17 mouse cellular contexts compared by ENCODE assay signal in genomic region chr11:94973313-94973712, GRCm38 (mm10). TPM values are rescaled to one million over a fixed set of nuclear protein-coding genes. Genes with fewer than 3 reads are reported as not detected.
A peak's percentile ranks its signal among the peaks of the same experiment; 100 is the strongest.
DNase-seq lines count a peak whose midpoint lies in the region; ATAC-seq lines count a peak whose summit lies in the region.
"Had no signal": no experiment of that assay in that cellular context is flagged by ENCODE, and none has a peak within 500 bp of the region (broad histone marks: within the 10 kb centered on the region; RNA-seq: fewer than 3 reads in every experiment).

No protein-coding gene starts in this region.

- no peak overlapping the region for H3K4me3 ChIP-seq in neural tube, embryonic 13.5 days
- H3K4me3 ChIP-seq in neural tube, embryonic 15.5 days (replicated peaks): no peak overlapping the region
- H3K4me3 ChIP-seq in heart, embryonic 16.5 days (ENCODE audit: low read length): peak overlapping the region; percentile 49

- no peak overlapping the region for H3K4me2 ChIP-seq in neural tube, embryonic 13.5 days
- no peak overlapping the region for H3K4me2 ChIP-seq in neural tube, embryonic 15.5 days
- peak overlapping the region; percentile 53 for H3K4me2 ChIP-seq in heart, embryonic 16.5 days (ENCODE audit: low read depth, low read length)

- no peak for ATAC-seq in neural tube, embryonic 13.5 days (ENCODE audit: low read depth)
- ATAC-seq in neural tube, embryonic 15.5 days (ENCODE audit: low FRiP score): no peak
- peak; percentile 71; the same call in 1 of the 2 replicates for ATAC-seq in heart, embryonic 16.5 days (replicated peaks; ENCODE audit: extremely low read depth, insufficient read depth, low FRiP score)
- ATAC-seq: forebrain, embryonic 16.5 days; intestine, postnatal 0 days had no signal

- no peaks in the 10 kb centered on the region for H3K36me3 ChIP-seq in neural tube, embryonic 13.5 days
- H3K36me3 ChIP-seq in neural tube, embryonic 15.5 days: no peaks in the 10 kb centered on the region
- H3K36me3 ChIP-seq in heart, embryonic 16.5 days (ENCODE audit: control insufficient read depth, insufficient read depth): no peaks in the 10 kb centered on the region

- H3K27ac ChIP-seq in neural tube, embryonic 13.5 days (replicated peaks): no peak overlapping the region
- no peak overlapping the region for H3K27ac ChIP-seq in neural tube, embryonic 15.5 days (replicated peaks)
- H3K27ac ChIP-seq in heart, embryonic 16.5 days (ENCODE audit: low read length): peak overlapping the region; percentile 82

- WGBS in neural tube, embryonic 13.5 days: 27% methylated on average over 4 of the region's 4 CpGs
- 35% methylated on average over 4 of the region's 4 CpGs for WGBS in neural tube, embryonic 15.5 days
- 32% methylated on average over 4 of the region's 4 CpGs for WGBS in heart, embryonic 16.5 days

- peaks cover 16% of the 10 kb centered on the region for H3K4me1 ChIP-seq in neural tube, embryonic 13.5 days (replicated peaks)
- H3K4me1 ChIP-seq in neural tube, embryonic 15.5 days: peaks cover 9% of the 10 kb centered on the region
- peaks cover 31% of the 10 kb centered on the region for H3K4me1 ChIP-seq in heart, embryonic 16.5 days (ENCODE audit: control insufficient read depth, insufficient read depth, low read length)

- no peaks in the 10 kb centered on the region; the same call in 1 of the 2 replicates for H3K27me3 ChIP-seq in neural tube, embryonic 13.5 days
- no peaks in the 10 kb centered on the region for H3K27me3 ChIP-seq in neural tube, embryonic 15.5 days (replicated peaks)
- no peaks in the 10 kb centered on the region for H3K27me3 ChIP-seq in heart, embryonic 16.5 days (ENCODE audit: control insufficient read depth, insufficient read depth, low read length)

- DNase-seq in embryo, embryonic 10.5 days (ENCODE audit: low spot score): peak; percentile 30
- DNase-seq in embryo, embryonic 11 days: no peak
- DNase-seq in skeletal muscle tissue, adult 2 months (ENCODE audit: low read depth, low spot score): peak; percentile 88
- no peak for DNase-seq in ovary, postnatal 14 days (ENCODE audit: low spot score)
- no peak for DNase-seq in right cerebral cortex, adult 18-20 months
- DNase-seq: adrenal gland, adult 8-10 months; kidney, postnatal 14 days; lung, adult 18-20 months; thymus, adult 18-20 months had no signal

- H3K9ac ChIP-seq in neural tube, embryonic 13.5 days: peak overlapping the region; percentile 3; the same call in 1 of the 2 replicates
- H3K9ac ChIP-seq in neural tube, embryonic 15.5 days (replicated peaks): no peak overlapping the region
- peak overlapping the region; percentile 73 for H3K9ac ChIP-seq in heart, embryonic 16.5 days (ENCODE audit: low read length)

- no peaks in the 10 kb centered on the region for H3K9me3 ChIP-seq in neural tube, embryonic 13.5 days
- H3K9me3 ChIP-seq in neural tube, embryonic 15.5 days (replicated peaks): no peaks in the 10 kb centered on the region
- no peaks in the 10 kb centered on the region for H3K9me3 ChIP-seq in heart, embryonic 16.5 days (replicated peaks; ENCODE audit: control insufficient read depth, low read length)

RNA-seq across cellular contexts. Expression of gene Sgca, which starts 2.8 kb away (rescaled TPM):
- 1.8 TPM in 1 of 2 replicates, not detected in the other for polyA plus RNA-seq in neural tube, embryonic 13.5 days (2015; fragmentation: Nextera tagmentation; extraction: Ambion mirVana)
- polyA plus RNA-seq in neural tube, embryonic 15.5 days (2015; fragmentation: Nextera tagmentation; extraction: Ambion mirVana): 0.77 and 1.4 TPM in 2 replicates
- 27.9 and 29.4 TPM in 2 replicates for polyA plus RNA-seq in heart, embryonic 16.5 days (2015; fragmentation: Nextera tagmentation; extraction: Ambion mirVana)
- polyA plus RNA-seq: neural tube, embryonic 14.5 days had no signal

RNA-seq across cellular contexts. Expression of gene Hils1, which starts 5.9 kb away (rescaled TPM):
- not detected in 2 replicates for polyA plus RNA-seq in neural tube, embryonic 13.5 days (2015; fragmentation: Nextera tagmentation; extraction: Ambion mirVana)
- polyA plus RNA-seq in neural tube, embryonic 15.5 days (2015; fragmentation: Nextera tagmentation; extraction: Ambion mirVana): not detected in 2 replicates
- 0.33 TPM in 1 of 2 replicates, not detected in the other for polyA plus RNA-seq in heart, embryonic 16.5 days (2015; fragmentation: Nextera tagmentation; extraction: Ambion mirVana)
- polyA plus RNA-seq: forebrain, embryonic 16.5 days; intestine, postnatal 0 days; limb, embryonic 11.5 days; midbrain, postnatal 0 days; neural tube, embryonic 14.5 days had no signal

RNA-seq across cellular contexts. Expression of gene Ppp1r9b, which starts 17.5 kb away (rescaled TPM):
- polyA plus RNA-seq in neural tube, embryonic 13.5 days (2015; fragmentation: Nextera tagmentation; extraction: Ambion mirVana): 18.0 and 19.3 TPM in 2 replicates
- 18.8 TPM in 2 replicates for polyA plus RNA-seq in neural tube, embryonic 15.5 days (2015; fragmentation: Nextera tagmentation; extraction: Ambion mirVana)
- 5.8 and 6.4 TPM in 2 replicates for polyA plus RNA-seq in heart, embryonic 16.5 days (2015; fragmentation: Nextera tagmentation; extraction: Ambion mirVana)

RNA-seq across cellular contexts. Expression of gene Samd14, which starts 36.4 kb away (rescaled TPM):
- polyA plus RNA-seq in neural tube, embryonic 13.5 days (2015; fragmentation: Nextera tagmentation; extraction: Ambion mirVana): 133 and 151 TPM in 2 replicates
- 139 and 167 TPM in 2 replicates for polyA plus RNA-seq in neural tube, embryonic 15.5 days (2015; fragmentation: Nextera tagmentation; extraction: Ambion mirVana)
- polyA plus RNA-seq in heart, embryonic 16.5 days (2015; fragmentation: Nextera tagmentation; extraction: Ambion mirVana): 8.6 and 9.0 TPM in 2 replicates

RNA-seq across cellular contexts. Expression of gene Col1a1, which starts 37.3 kb away (rescaled TPM):
- polyA plus RNA-seq in neural tube, embryonic 13.5 days (2015; fragmentation: Nextera tagmentation; extraction: Ambion mirVana): 187 and 207 TPM in 2 replicates
- 317 and 375 TPM in 2 replicates for polyA plus RNA-seq in neural tube, embryonic 15.5 days (2015; fragmentation: Nextera tagmentation; extraction: Ambion mirVana)
- 669 and 799 TPM in 2 replicates for polyA plus RNA-seq in heart, embryonic 16.5 days (2015; fragmentation: Nextera tagmentation; extraction: Ambion mirVana)

Comparison
In these comparisons a context has a peak if more than half of its experiments do, and no peak if none do; other contexts are left out.
1. DNase-seq: peak in embryo, embryonic 10.5 days (single experiment) and skeletal muscle tissue, adult 2 months (single experiment); none in embryo, embryonic 11 days (single experiment), ovary, postnatal 14 days (single experiment) and right cerebral cortex, adult 18-20 months (single experiment).
2. RNA of gene Sgca, which starts 2.8 kb away (polyA plus RNA-seq): 27.9 to 29.4 TPM in heart, embryonic 16.5 days; 0.77 to 1.4 TPM in neural tube, embryonic 15.5 days and 1.8 TPM in neural tube, embryonic 13.5 days; every median in the first group is over 10 times any median in the second.